Mouse (Mus musculus) bone marrow macrophage, adult 2 months (primary cell): ENCODE data around the gene Gsk3b.

ENCODE experiments used
- CTCF ChIP-seq: IDR thresholded peaks from 2 replicates; pipeline ENCODE4 v1.5.1; 2012; ENCODE audit warnings: low read depth, mild to moderate bottlenecking, low read length, moderate library complexity
- POLR2A ChIP-seq: IDR thresholded peaks from 2 replicates; pipeline ENCODE4 v1.6.1; 2012; ENCODE audit warnings: mild to moderate bottlenecking, low read depth, low read length, borderline replicate concordance

DNA sequence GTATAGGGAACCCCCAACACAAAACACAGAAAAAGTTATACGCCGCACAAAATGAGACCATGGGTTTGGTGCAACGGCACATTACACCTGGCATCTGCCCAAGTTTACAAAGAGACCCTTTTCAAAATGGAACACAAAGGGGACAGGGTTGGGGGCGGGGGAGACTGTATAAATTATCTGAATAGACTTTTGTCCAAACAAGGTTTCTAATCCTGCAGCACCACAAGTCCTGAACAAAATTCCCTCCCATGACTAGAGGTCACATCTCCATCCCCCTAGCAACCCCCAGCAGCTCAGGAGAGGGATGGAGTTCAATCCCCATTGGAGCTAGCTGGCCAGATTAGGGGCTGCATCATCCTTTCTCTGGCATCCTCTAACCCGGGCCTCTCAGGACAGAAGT, 183.7 kb downstream of the Gsk3b start:
- TF ChIP-seq POLR2A (no peak), CTCF (no peak)
